Mouse (Mus musculus) heart, adult 8-10 months (tissue): Measurements from ENCODE around the gene Ip6k1. TPM values are rescaled to one million over a fixed set of nuclear protein-coding genes. Genes with fewer than 3 reads are reported as not detected.
A peak's percentile ranks its signal among the peaks of the same experiment; 100 is the strongest.

Experiments
- DNase-seq: peaks from one replicate; pipeline ENCODE4 v3.0.0; 2022; ENCODE audit warnings: low spot score
- total RNA-seq, 4 experiments: library from RNA; stranded (reverse); gene quantifications; 2 replicates each; pipeline ENCODE4 v1.2.4; 2022

Ip6k1 gene
- total RNA-seq, 4 experiments from 2014 or later = 32.4 to 54.1 (median 41.1) TPM

GRCm38 (mm10) chr9:108027867-108028266 lies 25.6 kb downstream of the Ip6k1 start:
- DNase-seq = no peak

- no peak for DNase-seq
These were observed 29.8 kb downstream of the Ip6k1 start for GRCm38 (mm10) chr9:108032126-108032525.

- DNase-seq = no peak
These were observed 33.2 kb downstream of the Ip6k1 start for GRCm38 (mm10) chr9:108035331-108036156.

GRCm38 (mm10) chr9:108044751-108045492 lies 42.6 kb downstream of the Ip6k1 start:
- DNase-seq = no peak

- DNase-seq = no peak
These were observed 44.3 kb downstream of the Ip6k1 start for GRCm38 (mm10) chr9:108046582-108046981.

GRCm38 (mm10) chr9:108047601-108048565 lies 45.6 kb downstream of the Ip6k1 start:
- no peak for DNase-seq

GRCm38 (mm10) chr9:108048566-108048955 lies 46.3 kb downstream of the Ip6k1 start:
- no peak for DNase-seq

GRCm38 (mm10) chr9:108049016-108049455 lies 46.7 kb downstream of the Ip6k1 start, which contains the start of gene Gmppb:
TSS of gene Gmppb (plus strand) at chr9:108049242.
- peak; percentile 97 for DNase-seq

- DNase-seq = no peak
These were observed 47.4 kb downstream of the Ip6k1 start for GRCm38 (mm10) chr9:108049561-108050251.

GRCm38 (mm10) chr9:108051184-108051930 lies 49.1 kb downstream of the Ip6k1 start:
- no peak for DNase-seq

GRCm38 (mm10) chr9:108051931-108052220 lies 49.6 kb downstream of the Ip6k1 start:
- no peak for DNase-seq

- no peak for DNase-seq
These were observed 50.1 kb downstream of the Ip6k1 start for GRCm38 (mm10) chr9:108052411-108052810.

- peak; percentile 98 for DNase-seq
These were observed 50.8 kb downstream of the Ip6k1 start, which contains the start of gene Amigo3 for GRCm38 (mm10) chr9:108052885-108053664. TSS of gene Amigo3 (plus strand) at chr9:108053159.

- DNase-seq = no peak
These were observed 51.4 kb downstream of the Ip6k1 start for GRCm38 (mm10) chr9:108053665-108054225.

GRCm38 (mm10) chr9:108054331-108055040 lies 52.2 kb downstream of the Ip6k1 start:
- DNase-seq = no peak

- DNase-seq = no peak
These were observed 52.8 kb downstream of the Ip6k1 start for GRCm38 (mm10) chr9:108055061-108055460.

- DNase-seq = no peak
These were observed 53.4 kb downstream of the Ip6k1 start for GRCm38 (mm10) chr9:108055661-108056237.
